Mouse (Mus musculus) olfactory bulb, adult 2 months (tissue): ENCODE measurements at regions not wholly inside any gene's neighbourhood (a gene's known extent, or its start where the extent isn't known, plus 50 kb on each side); places are given as distances from the start of the nearest gene placed in this dataset.

ENCODE experiments used
- H3K27ac ChIP-seq: fragments of 200-500 bp; 2 replicates; pipeline ENCODE4 v1.5.1; 2012; ENCODE audit warnings: low read depth, low read length; ENCODE audit not compliant: insufficient read depth
- H3K4me1 ChIP-seq: fragments of 200-500 bp; 2 replicates; pipeline ENCODE4 v1.6.1; 2012; ENCODE audit warnings: low read length; ENCODE audit not compliant: control insufficient read depth, insufficient read depth
- H3K4me3 ChIP-seq: fragments of 200-500 bp; 2 replicates; pipeline ENCODE4 v1.5.1; 2012; ENCODE audit warnings: mild to moderate bottlenecking, low read depth, low read length, moderate library complexity; ENCODE audit not compliant: insufficient read depth
- CTCF ChIP-seq: fragments of 200-500 bp; IDR thresholded peaks from 2 replicates; pipeline ENCODE4 v1.5.1; 2012; ENCODE audit warnings: low read depth, mild to moderate bottlenecking, low read length, moderate library complexity; ENCODE audit not compliant: insufficient read depth
- POLR2A ChIP-seq: fragments of 200-500 bp; IDR thresholded peaks from 2 replicates; pipeline ENCODE4 v1.6.1; 2012; ENCODE audit warnings: mild to moderate bottlenecking, low read depth, low read length, moderate library complexity; ENCODE audit not compliant: insufficient read depth
- WGBS: fragments of 180-500 bp; shearing (Covaris S2); methylation state at CpG from one replicate; pipeline ENCODE4 v1.1.7; 2018; 5-methylcytosine and 5-hydroxymethylcytosine counted together

- 15% methylated on average over 2 of the region's 2 CpGs for WGBS
These were observed 54.4 kb upstream of the Ly86 start for GRCm38 (mm10) chr13:37290636-37291035.

GRCm38 (mm10) chr13:37288993-37289392, 56.0 kb upstream of the Ly86 start:
- H3K4me3 ChIP-seq = no peak overlapping the region
- 61% methylated on average over 1 of the region's 1 CpGs for WGBS
- H3K4me1 ChIP-seq = no peaks in the 10 kb centered on the region
- no peak overlapping the region for H3K27ac ChIP-seq
- TF ChIP-seq POLR2A = no peak
- no peak for TF ChIP-seq CTCF

More at GRCm38 (mm10) chr13:37290636-37291035, 54.4 kb upstream of the Ly86 start:
- Histone ChIP-seq H3K4me3 (no peak overlapping the region), H3K4me1 (no peaks in the 10 kb centered on the region), H3K27ac (no peak overlapping the region)
- no peak for TF ChIP-seq CTCF
- TF ChIP-seq POLR2A = no peak

DNA sequence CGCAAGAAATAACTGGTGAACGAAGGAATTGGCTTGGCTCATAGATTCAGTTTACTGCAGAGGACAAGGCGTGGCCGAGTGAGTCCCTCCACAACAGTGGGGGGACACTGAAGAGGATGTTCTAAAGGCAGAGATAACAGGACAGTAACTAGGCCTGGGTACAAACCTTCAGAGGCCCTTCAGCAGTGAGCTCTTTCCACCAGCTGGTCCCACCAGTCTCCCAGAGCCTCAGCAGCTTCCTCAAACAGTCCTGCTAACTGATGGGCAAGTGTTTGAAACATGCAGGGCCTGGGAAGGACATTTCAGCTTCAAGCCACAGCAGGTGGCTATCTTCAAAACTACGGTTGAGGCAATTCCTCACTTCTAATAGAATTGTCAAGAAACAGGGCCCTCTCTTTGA, 62.5 kb upstream of the Ly86 start:
- H3K4me3 ChIP-seq = no peak overlapping the region
- 96% methylated on average over 5 of the region's 5 CpGs for WGBS
- H3K27ac ChIP-seq = no peak overlapping the region
- H3K4me1 ChIP-seq = no peaks in the 10 kb centered on the region
- TF ChIP-seq POLR2A = no peak
- TF ChIP-seq CTCF = no peak

DNA sequence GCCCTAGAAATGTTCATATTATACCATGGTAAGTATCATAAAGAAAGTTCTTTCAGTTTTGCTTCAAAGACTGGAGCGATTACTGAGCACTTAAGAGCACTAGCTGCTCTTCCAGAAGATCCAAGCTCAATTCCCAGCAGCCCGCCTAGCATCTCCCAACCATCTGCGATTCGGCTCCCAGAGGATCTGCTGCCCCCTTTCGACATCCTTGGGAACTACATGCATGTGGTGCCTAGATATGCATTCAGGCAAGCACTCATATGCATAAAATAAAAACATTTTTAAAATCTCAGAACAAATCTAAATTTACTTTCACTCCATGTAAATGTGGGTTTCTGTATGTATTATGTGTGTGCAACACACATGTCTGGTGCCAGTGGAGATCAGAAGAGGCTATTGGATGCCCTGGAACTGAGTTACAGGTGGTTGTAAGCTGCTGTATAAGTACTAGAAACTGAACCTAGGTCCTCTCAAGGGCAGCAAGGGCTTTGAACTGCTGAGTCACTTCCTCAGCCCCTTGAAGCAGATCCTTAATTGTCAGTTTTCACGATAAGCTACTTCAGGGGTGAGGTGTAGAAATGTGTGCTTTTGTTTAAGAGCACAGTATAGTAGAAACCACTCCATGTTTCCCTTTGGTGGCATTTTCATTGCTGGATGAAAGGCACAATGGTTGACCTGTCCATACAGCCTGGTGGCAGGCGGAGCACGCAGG, 65.8 kb upstream of the Ly86 start:
- Histone ChIP-seq H3K27ac (no peak overlapping the region), H3K4me1 (no peaks in the 10 kb centered on the region), H3K4me3 (no peak overlapping the region)
- WGBS = 90% methylated on average over 8 of the region's 8 CpGs
- TF ChIP-seq CTCF (no peak), POLR2A (no peak)

- Histone ChIP-seq H3K4me1 (no peaks in the 10 kb centered on the region), H3K27ac (no peak overlapping the region), H3K4me3 (no peak overlapping the region)
- WGBS = 69% methylated on average over 14 of the region's 14 CpGs
- TF ChIP-seq CTCF (no peak), POLR2A (no peak)
These were observed 95.2 kb upstream of the Ly86 start for GRCm38 (mm10) chr13:37249581-37250461.

GRCm38 (mm10) chr13:37248741-37249140, 96.3 kb upstream of the Ly86 start:
- no peak for TF ChIP-seq POLR2A
- TF ChIP-seq CTCF = no peak
- no peak overlapping the region for H3K4me3 ChIP-seq
- 86% methylated on average over 1 of the region's 1 CpGs for WGBS
- no peak overlapping the region for H3K27ac ChIP-seq
- H3K4me1 ChIP-seq = no peaks in the 10 kb centered on the region

DNA sequence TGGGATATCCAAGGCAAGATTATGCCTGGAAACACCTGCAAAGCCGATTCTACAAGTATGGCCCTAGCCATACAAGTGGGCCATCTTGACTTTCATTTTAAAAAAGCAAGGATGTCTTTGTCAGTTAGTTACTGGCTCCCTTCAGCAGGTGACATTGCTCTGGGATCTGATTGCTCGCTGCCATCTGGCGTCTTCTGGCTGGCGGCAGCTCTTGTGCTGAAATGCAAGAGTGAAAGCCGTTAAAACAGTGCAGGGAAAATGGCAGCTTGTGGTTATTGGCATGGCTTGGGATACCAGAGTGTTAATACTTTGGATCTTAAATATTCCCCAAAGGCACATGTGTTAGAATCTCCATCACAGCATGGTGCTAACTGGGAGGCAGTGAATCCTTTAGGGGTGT, 105.0 kb upstream of the Ly86 start:
- H3K4me3 ChIP-seq = no peak overlapping the region
- no peaks in the 10 kb centered on the region for H3K4me1 ChIP-seq
- 92% methylated on average over 5 of the region's 5 CpGs for WGBS
- no peak overlapping the region for H3K27ac ChIP-seq
- TF ChIP-seq POLR2A (no peak), CTCF (no peak)

- WGBS = 82% methylated on average over 3 of the region's 3 CpGs
- Histone ChIP-seq H3K4me3 (no peak overlapping the region), H3K27ac (no peak overlapping the region), H3K4me1 (no peaks in the 10 kb centered on the region)
- TF ChIP-seq POLR2A = no peak
- no peak for TF ChIP-seq CTCF
These were observed 107.7 kb upstream of the Ly86 start for GRCm38 (mm10) chr13:37237285-37237684.

GRCm38 (mm10) chr13:37225834-37226233, 119.2 kb upstream of the Ly86 start:
- Histone ChIP-seq H3K27ac (no peak overlapping the region), H3K4me1 (no peaks in the 10 kb centered on the region), H3K4me3 (no peak overlapping the region)
- WGBS = 86% methylated on average over 1 of the region's 1 CpGs
- TF ChIP-seq POLR2A = no peak
- TF ChIP-seq CTCF = no peak
